Mouse (Mus musculus) embryonic fibroblast, embryonic 13.5 days (primary cell): ENCODE data around the gene Ank. TPM values are rescaled to one million over a fixed set of nuclear protein-coding genes. Genes with fewer than 3 reads are reported as not detected.

ENCODE experiments used
- H3K27ac ChIP-seq: 2 replicates; pipeline ENCODE4 v1.5.1; 2012; ENCODE audit warnings: low read length, control low read depth, inconsistent platforms; ENCODE audit not compliant: insufficient read depth
- H3K4me1 ChIP-seq: 2 replicates; pipeline ENCODE4 v1.6.1; 2011; ENCODE audit warnings: low read length; ENCODE audit not compliant: control insufficient read depth, insufficient read depth
- H3K4me3 ChIP-seq: 2 replicates; pipeline ENCODE4 v1.5.1; 2011; ENCODE audit warnings: mild to moderate bottlenecking, control low read depth, low read length; ENCODE audit not compliant: insufficient read depth
- CTCF ChIP-seq: IDR thresholded peaks from 2 replicates; pipeline ENCODE4 v1.5.1; 2011; ENCODE audit warnings: mild to moderate bottlenecking, control low read depth, low read length, moderate library complexity, borderline replicate concordance; ENCODE audit not compliant: insufficient read depth
- POLR2A ChIP-seq: IDR thresholded peaks from 2 replicates; pipeline ENCODE4 v1.6.1; 2011; ENCODE audit warnings: low read depth, mild to moderate bottlenecking, control low read depth, low read length, moderate library complexity
- polyA plus RNA-seq: library from polyadenylated mRNA; stranded (reverse); fragments of >200 nt; gene quantifications from 2 replicates; pipeline ENCODE4 v1.2.4, GENCODE M21; 2011; ENCODE audit warnings: low read depth; ENCODE audit not compliant: missing spikeins, insufficient read length

The Ank gene
- polyA plus RNA-seq, 1 experiment: 30.3 TPM

GRCm38 (mm10) chr15:27492734-27493133 lies 26.3 kb downstream of the Ank start:
- Histone ChIP-seq H3K27ac (no peak overlapping the region), H3K4me3 (no peak overlapping the region), H3K4me1 (no peaks in the 10 kb centered on the region)
- no peak for TF ChIP-seq POLR2A
- TF ChIP-seq CTCF: no peak

- H3K4me1 ChIP-seq: no peaks in the 10 kb centered on the region
- no peak overlapping the region for H3K4me3 ChIP-seq
- no peak overlapping the region for H3K27ac ChIP-seq
- TF ChIP-seq POLR2A: no peak
- no peak for TF ChIP-seq CTCF
These were observed 27.0 kb downstream of the Ank start for GRCm38 (mm10) chr15:27493516-27493915.

- no peaks in the 10 kb centered on the region for H3K4me1 ChIP-seq
- TF ChIP-seq CTCF: no peak
- no peak for TF ChIP-seq POLR2A
- H3K27ac ChIP-seq: no peak overlapping the region
- H3K4me3 ChIP-seq: no peak overlapping the region
These were observed 29.5 kb downstream of the Ank start for GRCm38 (mm10) chr15:27495981-27496401.

GRCm38 (mm10) chr15:27496596-27497299 lies 30.3 kb downstream of the Ank start:
- no peak for TF ChIP-seq CTCF
- no peak for TF ChIP-seq POLR2A
- Histone ChIP-seq H3K27ac (no peak overlapping the region), H3K4me3 (no peak overlapping the region), H3K4me1 (no peaks in the 10 kb centered on the region)

GRCm38 (mm10) chr15:27497300-27497997 lies 31.0 kb downstream of the Ank start:
- TF ChIP-seq CTCF (no peak), POLR2A (no peak)

GRCm38 (mm10) chr15:27498078-27498477 lies 31.6 kb downstream of the Ank start:
- Histone ChIP-seq H3K27ac (no peak overlapping the region), H3K4me3 (no peak overlapping the region), H3K4me1 (no peaks in the 10 kb centered on the region)
- TF ChIP-seq CTCF (no peak), POLR2A (no peak)

More at GRCm38 (mm10) chr15:27497300-27497997, 31.0 kb downstream of the Ank start:
- H3K27ac ChIP-seq: no peak overlapping the region
- no peaks in the 10 kb centered on the region for H3K4me1 ChIP-seq
- no peak overlapping the region for H3K4me3 ChIP-seq

GRCm38 (mm10) chr15:27500390-27500789 lies 33.9 kb downstream of the Ank start:
- Histone ChIP-seq H3K4me3 (no peak overlapping the region), H3K27ac (no peak overlapping the region), H3K4me1 (no peaks in the 10 kb centered on the region)
- TF ChIP-seq POLR2A (no peak), CTCF (no peak)

- H3K27ac ChIP-seq: no peak overlapping the region
- TF ChIP-seq POLR2A (no peak), CTCF (no peak)
- H3K4me1 ChIP-seq: peaks cover 14% of the 10 kb centered on the region
- H3K4me3 ChIP-seq: no peak overlapping the region
These were observed 35.9 kb downstream of the Ank start for GRCm38 (mm10) chr15:27502338-27502737.

GRCm38 (mm10) chr15:27503221-27503620 lies 36.7 kb downstream of the Ank start:
- TF ChIP-seq POLR2A (no peak), CTCF (no peak)
- Histone ChIP-seq H3K4me3 (no peak overlapping the region), H3K4me1 (peaks cover 14% of the 10 kb centered on the region)

More at GRCm38 (mm10) chr15:27503221-27503620, 36.7 kb downstream of the Ank start:
- no peak overlapping the region for H3K27ac ChIP-seq
